5 mouse cellular contexts compared by ENCODE assay signal in the genomic region with DNA sequence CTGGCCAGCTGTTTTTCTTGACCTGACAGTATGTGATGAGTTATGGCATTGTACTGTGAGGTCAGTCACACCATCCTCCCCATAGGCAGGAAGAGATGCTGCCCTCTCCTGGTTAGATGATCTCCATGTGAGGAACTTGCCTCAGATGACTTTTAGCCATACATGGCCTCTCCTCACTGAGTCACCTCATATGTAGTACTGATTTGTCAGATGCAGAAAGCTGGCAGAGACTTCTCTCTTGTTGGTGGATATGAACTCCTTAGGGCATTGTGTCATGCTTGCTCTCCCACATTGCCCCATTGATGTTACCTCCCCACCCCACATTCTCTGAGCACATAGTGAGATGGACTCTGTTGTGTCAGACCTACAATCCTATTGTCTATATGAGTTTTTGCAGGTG. TPM values are rescaled to one million over a fixed set of nuclear protein-coding genes. Genes with fewer than 3 reads are reported as not detected.
"Had no signal": no experiment of that assay in that cellular context is flagged by ENCODE, and none has a peak within 500 bp of the region (broad histone marks: within the 10 kb centered on the region; RNA-seq: fewer than 3 reads in every experiment).

No protein-coding gene starts in this region.

RNA-seq across cellular contexts. Expression of gene Gm15448, which starts 5.1 kb away (rescaled TPM):
- total RNA-seq: common myeloid progenitor, adult 5-6 weeks; forebrain, postnatal 0 days; gastrocnemius, adult 18-20 months; gastrocnemius, adult 2 months had no signal

RNA-seq across cellular contexts. Expression of gene Pira2, which starts 14.2 kb away (rescaled TPM):
- total RNA-seq: forebrain, postnatal 0 days; gastrocnemius, adult 2 months; gastrocnemius, adult 8-10 months had no signal
